ENCODE assay signal across 8 mouse cellular contexts in genomic region chr11:6679694-6680396, GRCm38 (mm10). TPM values are rescaled to one million over a fixed set of nuclear protein-coding genes. Genes with fewer than 3 reads are reported as not detected.
DNase-seq lines count a peak whose midpoint lies in the region; ATAC-seq lines count a peak whose summit lies in the region.
"Had no signal": no experiment of that assay in that cellular context is flagged by ENCODE, and none has a peak within 500 bp of the region (broad histone marks: within the 10 kb centered on the region; RNA-seq: fewer than 3 reads in every experiment).

No protein-coding gene starts in this region.

- H3K27ac ChIP-seq in forebrain, embryonic 14.5 days (ENCODE audit: low read depth, low read length), result no peak overlapping the region

- no peak overlapping the region for H3K4me2 ChIP-seq in forebrain, embryonic 14.5 days (ENCODE audit: low read length)
- H3K4me2 ChIP-seq: embryonic facial prominence, embryonic 15.5 days had no signal

- no peak overlapping the region for H3K9ac ChIP-seq in forebrain, embryonic 14.5 days (ENCODE audit: low read length)
- H3K9ac ChIP-seq: embryonic facial prominence, embryonic 15.5 days had no signal

- peak; percentile 57 for DNase-seq in R1 (ENCODE audit: low read depth, low spot score)
- DNase-seq in heart, adult 8-10 months (ENCODE audit: low spot score), result peak; percentile 27
- DNase-seq in kidney, postnatal 25 days, result peak; percentile 56 to 68
- DNase-seq in layer of hippocampus, adult 9-10 months (ENCODE audit: low spot score), result no peak
- no peak for DNase-seq in ovary, postnatal 14 days (ENCODE audit: low spot score)
- DNase-seq in forebrain, embryonic 14.5 days (ENCODE audit: low spot score), result no peak

- 0 out of 2 replicates have a peak, but pooled peaks cover 2% of the 10 kb centered on the region for H3K9me3 ChIP-seq in forebrain, embryonic 14.5 days (replicated peaks; ENCODE audit: control insufficient read depth, low read length)
- H3K9me3 ChIP-seq: embryonic facial prominence, embryonic 15.5 days had no signal

- no peak overlapping the region for H3K4me3 ChIP-seq in forebrain, embryonic 14.5 days (ENCODE audit: low read depth, low read length)
- H3K4me3 ChIP-seq: embryonic facial prominence, embryonic 15.5 days had no signal

- 74% methylated on average over 17 of the region's 17 CpGs for WGBS in forebrain, embryonic 14.5 days

- H3K27me3 ChIP-seq in forebrain, embryonic 14.5 days (replicated peaks; ENCODE audit: control insufficient read depth, insufficient read depth, low read length), result no peaks in the 10 kb centered on the region
- H3K27me3 ChIP-seq: embryonic facial prominence, embryonic 15.5 days had no signal

- no peaks in the 10 kb centered on the region for H3K36me3 ChIP-seq in forebrain, embryonic 14.5 days (ENCODE audit: control insufficient read depth, insufficient read depth, low read length)
- H3K36me3 ChIP-seq: embryonic facial prominence, embryonic 15.5 days had no signal

- peak; percentile 67 for ATAC-seq in megakaryocyte-erythroid progenitor cell, adult 5-6 weeks (replicated peaks; ENCODE audit: low FRiP score, low TSS enrichment, poor library complexity, severe bottlenecking)
- ATAC-seq in forebrain, embryonic 14.5 days, result no peak

- H3K4me1 ChIP-seq in forebrain, embryonic 14.5 days (ENCODE audit: control insufficient read depth, insufficient read depth, low read length), result no peaks in the 10 kb centered on the region

RNA-seq across cellular contexts. Expression of gene Ramp3, which starts 21.5 kb away (rescaled TPM):
- 1 to 10 TPM; 4.0 to 5.6 (median 5.5) TPM for total RNA-seq in heart, adult 8-10 months (2022)
- not detected in 2 replicates for total RNA-seq in megakaryocyte-erythroid progenitor cell, adult 5-6 weeks (2014; fragmentation: Nextera tagmentation)
- total RNA-seq in megakaryocyte-erythroid progenitor cell, adult 5-6 weeks (2017), result not detected in 2 replicates
- polyA plus RNA-seq in forebrain, embryonic 14.5 days (2014; fragmentation: Nextera tagmentation; extraction: Ambion mirVana), result 4.0 and 4.2 TPM in 2 replicates

RNA-seq across cellular contexts. Expression of gene Wap, which starts 41.4 kb away (rescaled TPM):
- not detected for total RNA-seq in heart, adult 8-10 months (2022)
- not detected in 2 replicates for total RNA-seq in megakaryocyte-erythroid progenitor cell, adult 5-6 weeks (2014; fragmentation: Nextera tagmentation)
- not detected in 2 replicates for total RNA-seq in megakaryocyte-erythroid progenitor cell, adult 5-6 weeks (2017)
- polyA plus RNA-seq in forebrain, embryonic 14.5 days (2014; fragmentation: Nextera tagmentation; extraction: Ambion mirVana), result not detected in 2 replicates
- polyA plus RNA-seq: embryonic facial prominence, embryonic 15.5 days had no signal

RNA-seq across cellular contexts. Expression of gene Tbrg4, which starts 54.0 kb away (rescaled TPM):
- 100 to 1,000 TPM in 3 of 4 experiments, 10 to 100 TPM in 1; 96.9 to 117 (median 106) TPM for total RNA-seq in heart, adult 8-10 months (2022)
- 113 and 130 TPM in 2 replicates for total RNA-seq in megakaryocyte-erythroid progenitor cell, adult 5-6 weeks (2014; fragmentation: Nextera tagmentation)
- total RNA-seq in megakaryocyte-erythroid progenitor cell, adult 5-6 weeks (2017), result 27.5 and 51.5 TPM in 2 replicates
- polyA plus RNA-seq in forebrain, embryonic 14.5 days (2014; fragmentation: Nextera tagmentation; extraction: Ambion mirVana), result 23.4 and 28.1 TPM in 2 replicates

Comparison
In these comparisons a context has a peak if more than half of its experiments do, and no peak if none do; other contexts are left out.
1. DNase-seq: peak in R1 (single experiment), heart, adult 8-10 months (single experiment) and kidney, postnatal 25 days (2 of 2); none in layer of hippocampus, adult 9-10 months (single experiment), ovary, postnatal 14 days (single experiment) and forebrain, embryonic 14.5 days (single experiment).
2. RNA of gene Ramp3, which starts 21.5 kb away (total RNA-seq): 4.0 to 5.6 TPM in heart, adult 8-10 months; not detected in megakaryocyte-erythroid progenitor cell, adult 5-6 weeks; every median in the first group is over 4 times any median in the second.